Mouse (Mus musculus) intestine, postnatal 0 days (tissue): ENCODE data around the gene Ano3. TPM values are rescaled to one million over a fixed set of nuclear protein-coding genes. Genes with fewer than 3 reads are reported as not detected.

Experiments used
- ATAC-seq: fragments of 200-750 bp; cut with Nextera tagmentation; 2 replicates; pipeline ENCODE4 v1.8.0; 2017; ENCODE audit warnings: mild to moderate bottlenecking, moderate TSS enrichment, moderate library complexity
- H3K27ac ChIP-seq: fragments of 300-500 bp; sonication (generic); 2 replicates; pipeline ENCODE4 v1.5.1; 2014; ENCODE audit warnings: mild to moderate bottlenecking, low read depth, low read length, moderate library complexity
- H3K27me3 ChIP-seq: fragments of 300-500 bp; sonication (generic); replicated peaks from 2 replicates; pipeline ENCODE4 v1.6.1; 2014; ENCODE audit warnings: low read length, mixed read lengths; ENCODE audit not compliant: control insufficient read depth, insufficient read depth
- H3K36me3 ChIP-seq: fragments of 300-500 bp; sonication (generic); 2 replicates; pipeline ENCODE4 v1.6.1; 2014; ENCODE audit warnings: mild to moderate bottlenecking, moderate library complexity; ENCODE audit not compliant: control insufficient read depth, insufficient read depth
- H3K4me1 ChIP-seq: fragments of 300-500 bp; sonication (generic); replicated peaks from 2 replicates; pipeline ENCODE4 v1.6.1; 2014; ENCODE audit warnings: antibody characterized with exemption, low read length, mixed read lengths; ENCODE audit not compliant: control insufficient read depth, insufficient read depth
- H3K4me2 ChIP-seq: fragments of 300-500 bp; sonication (generic); replicated peaks from 2 replicates; pipeline ENCODE4 v1.6.1; 2014; ENCODE audit warnings: low read depth, mild to moderate bottlenecking, moderate library complexity
- H3K4me3 ChIP-seq: fragments of 300-500 bp; sonication (generic); 2 replicates; pipeline ENCODE4 v1.5.1; 2014; ENCODE audit warnings: low read depth, low read length
- H3K9ac ChIP-seq: fragments of 300-500 bp; sonication (generic); 2 replicates; pipeline ENCODE4 v1.6.1; 2014; ENCODE audit warnings: mild to moderate bottlenecking, low read depth, low read length
- H3K9me3 ChIP-seq: fragments of 300-500 bp; sonication (generic); 2 replicates; pipeline ENCODE4 v1.6.1; 2016; ENCODE audit warnings: mixed run types; ENCODE audit not compliant: control insufficient read depth
- CTCF ChIP-seq: sonication (generic); IDR thresholded peaks from 2 replicates; pipeline ENCODE4 v1.5.1; 2016; ENCODE audit warnings: low read depth, mild to moderate bottlenecking, control low read depth, antibody characterized with exemption, moderate library complexity
- WGBS: fragments of 180-500 bp; shearing (Covaris S2); extraction: QIAGEN DNeasy Blood & Tissue Kit; methylation state at CpG from one replicate; pipeline ENCODE4 v1.1.7; 2014; 5-methylcytosine and 5-hydroxymethylcytosine counted together
- polyA plus RNA-seq: library from polyadenylated mRNA; unstranded; fragments of >200 nt; fragmentation: Nextera tagmentation; extraction: Ambion mirVana; gene quantifications from 2 replicates; pipeline ENCODE4 v1.2.1, GENCODE M21; 2015

Gene Ano3
- polyA plus RNA-seq, 1 experiment from 2014 or later = 0.01 TPM

GRCm38 (mm10) chr2:110726106-110726505, 224.6 kb downstream of the Ano3 start:
- Histone ChIP-seq H3K27me3 (no peaks in the 10 kb centered on the region), H3K36me3 (no peaks in the 10 kb centered on the region), H3K9ac (no peak overlapping the region), H3K4me2 (no peak overlapping the region), H3K4me3 (no peak overlapping the region), H3K9me3 (no peaks in the 10 kb centered on the region), H3K4me1 (no peaks in the 10 kb centered on the region), H3K27ac (no peak overlapping the region)
- no peak for ATAC-seq
- no peak for TF ChIP-seq CTCF

DNA sequence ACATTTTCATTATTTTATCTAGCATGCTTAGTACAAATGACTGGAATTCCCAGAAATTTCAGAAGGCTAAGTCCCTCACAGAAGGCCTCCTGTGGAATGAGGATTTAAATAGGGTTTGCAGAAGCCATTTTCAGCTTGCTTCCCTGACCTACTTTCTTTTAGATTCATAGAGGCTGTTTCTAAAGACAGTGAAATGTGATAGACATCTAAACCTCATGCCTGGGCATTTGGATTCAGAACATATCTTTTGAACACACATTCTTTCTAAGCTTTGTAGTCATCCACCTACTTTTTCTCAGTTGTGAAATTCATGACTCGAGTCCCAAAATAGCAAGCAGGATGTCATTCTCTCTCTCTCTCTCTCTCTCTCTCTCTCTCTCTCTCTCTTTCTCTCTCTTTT, 228.5 kb downstream of the Ano3 start:
- H3K9ac ChIP-seq = no peak overlapping the region
- ATAC-seq = no peak
- no peaks in the 10 kb centered on the region for H3K9me3 ChIP-seq
- no peak overlapping the region for H3K4me3 ChIP-seq
- H3K36me3 ChIP-seq = no peaks in the 10 kb centered on the region
- H3K4me2 ChIP-seq = no peak overlapping the region
- 100% methylated on average over 1 of the region's 1 CpGs for WGBS
- H3K4me1 ChIP-seq = no peaks in the 10 kb centered on the region
- H3K27ac ChIP-seq = no peak overlapping the region
- no peak for TF ChIP-seq CTCF
- H3K27me3 ChIP-seq = no peaks in the 10 kb centered on the region

DNA sequence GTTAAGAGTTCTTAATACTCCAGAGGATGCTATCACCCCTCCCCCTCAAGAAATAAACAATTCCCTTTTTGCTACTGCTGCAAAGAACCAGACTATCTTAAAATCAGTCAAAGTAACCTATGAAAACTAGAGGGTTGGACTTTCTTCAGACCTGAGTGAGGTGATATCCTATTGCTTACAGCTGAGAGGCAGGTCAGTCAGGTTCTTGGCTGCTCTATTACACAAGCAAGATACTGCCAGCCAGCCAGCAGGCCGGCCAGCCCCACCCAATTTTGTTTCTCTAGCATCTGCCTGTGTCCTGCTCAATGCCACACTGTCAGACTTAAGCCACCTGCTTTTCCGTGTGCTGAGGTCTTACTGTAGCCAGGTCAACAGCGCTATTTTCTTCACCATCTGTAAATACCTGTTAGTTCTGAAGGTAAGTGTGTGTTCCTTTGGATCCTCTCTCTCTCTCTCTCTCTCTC, 229.4 kb downstream of the Ano3 start, which contains the start of gene Muc15:
Gene Muc15 (plus strand): TSS at position 51 of the 464 bp plus-strand sequence.
- 30% methylated on average over 3 of the region's 3 CpGs for WGBS
- no peak within 1 kb of the TSS for H3K27ac ChIP-seq
- ATAC-seq = no peak
- no peak within 1 kb of the TSS for H3K4me2 ChIP-seq
- no peaks in the 10 kb centered on the region for H3K9me3 ChIP-seq
- no peak for TF ChIP-seq CTCF
- no peaks in the 10 kb centered on the region for H3K36me3 ChIP-seq
- H3K9ac ChIP-seq = no peak within 1 kb of the TSS
- H3K4me1 ChIP-seq = no peaks in the 10 kb centered on the region
- no peak within 1 kb of the TSS for H3K4me3 ChIP-seq
- no peaks in the 10 kb centered on the region for H3K27me3 ChIP-seq

DNA sequence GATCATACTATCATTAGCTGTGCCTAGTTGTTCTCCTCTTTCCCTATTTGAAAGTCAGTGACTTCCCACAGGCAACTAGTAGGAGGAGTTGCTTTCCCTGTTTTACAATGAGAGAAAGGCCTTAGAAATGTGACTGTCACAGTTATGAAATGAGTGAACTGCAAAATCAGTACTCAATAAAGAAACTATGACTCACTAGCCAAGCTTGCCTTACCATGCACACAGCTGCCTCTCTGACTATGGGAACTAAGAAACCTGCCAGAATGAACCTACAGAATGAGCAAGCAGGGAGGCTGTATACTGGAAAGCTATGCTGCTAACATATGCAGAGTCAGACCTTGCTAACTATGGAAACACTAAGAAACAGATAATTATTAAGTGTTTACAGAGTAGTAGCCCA, 231.7 kb downstream of the Ano3 start:
- no peaks in the 10 kb centered on the region for H3K9me3 ChIP-seq
- no peak overlapping the region for H3K4me2 ChIP-seq
- H3K9ac ChIP-seq = no peak overlapping the region
- ATAC-seq = no peak
- no peak for TF ChIP-seq CTCF
- no peak overlapping the region for H3K4me3 ChIP-seq
- no peaks in the 10 kb centered on the region for H3K27me3 ChIP-seq
- H3K36me3 ChIP-seq = no peaks in the 10 kb centered on the region
- no peak overlapping the region for H3K27ac ChIP-seq
- H3K4me1 ChIP-seq = no peaks in the 10 kb centered on the region

DNA sequence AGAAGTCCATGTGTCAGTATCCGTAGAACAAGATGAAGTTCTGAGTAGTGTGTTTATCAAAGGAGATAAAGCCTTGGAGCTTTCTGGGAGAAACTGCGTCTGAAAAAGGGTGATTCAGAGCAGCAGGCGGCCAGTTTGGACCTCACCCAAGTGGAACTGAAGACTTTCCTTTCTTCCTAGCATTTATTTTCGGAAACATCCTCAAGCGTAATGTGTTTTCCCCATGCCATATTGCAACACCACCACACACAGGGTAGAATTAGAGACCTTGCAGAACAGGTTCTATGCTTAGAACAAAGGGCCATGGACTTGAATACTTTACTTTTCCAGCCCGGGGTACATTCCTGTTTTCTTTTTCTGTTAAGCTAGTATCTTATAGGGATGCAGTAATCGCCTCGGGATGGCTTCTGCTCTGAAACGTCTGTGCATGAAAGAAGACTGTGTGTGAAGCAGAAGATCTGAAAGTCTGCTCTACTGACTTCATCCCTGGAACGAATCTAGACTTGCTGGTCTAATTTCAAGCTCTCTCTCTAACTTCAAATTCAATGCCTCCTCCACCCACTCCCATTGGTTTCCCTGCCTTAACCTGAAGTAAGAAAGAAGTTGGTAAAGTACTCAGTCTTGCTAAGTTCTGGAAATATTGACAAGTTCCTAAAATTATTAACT, 240.5 kb downstream of the Ano3 start:
- no peak for TF ChIP-seq CTCF
- H3K9ac ChIP-seq = no peak overlapping the region
- no peak overlapping the region for H3K4me3 ChIP-seq
- WGBS = 59% methylated on average over 10 of the region's 10 CpGs
- no peak overlapping the region for H3K27ac ChIP-seq
- no peak overlapping the region for H3K4me2 ChIP-seq
- no peaks in the 10 kb centered on the region for H3K27me3 ChIP-seq
- H3K4me1 ChIP-seq = no peaks in the 10 kb centered on the region
- H3K9me3 ChIP-seq = no peaks in the 10 kb centered on the region
- ATAC-seq = no peak
- no peaks in the 10 kb centered on the region for H3K36me3 ChIP-seq

DNA sequence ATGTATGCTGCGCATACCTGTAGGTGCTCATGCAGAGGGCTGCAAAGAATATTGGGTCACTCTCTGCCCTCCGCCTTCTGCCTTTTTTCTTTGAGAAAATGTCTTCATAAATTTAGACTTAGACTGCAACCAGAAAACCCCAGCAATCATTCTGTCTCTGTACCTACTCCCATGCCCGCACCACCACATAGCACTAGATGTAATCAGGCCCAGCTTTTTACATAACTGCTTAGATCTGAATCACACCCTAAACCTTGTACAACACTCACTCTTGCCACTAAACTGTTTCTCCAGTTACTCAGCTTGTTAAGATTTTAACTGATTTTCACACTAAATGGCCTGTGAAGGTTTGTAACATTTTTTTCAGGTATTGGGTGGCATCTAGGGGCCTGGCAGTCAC, 241.3 kb downstream of the Ano3 start:
- Histone ChIP-seq H3K27me3 (no peaks in the 10 kb centered on the region), H3K36me3 (no peaks in the 10 kb centered on the region), H3K4me2 (no peak overlapping the region), H3K9ac (no peak overlapping the region), H3K27ac (no peak overlapping the region), H3K4me1 (no peaks in the 10 kb centered on the region), H3K4me3 (no peak overlapping the region), H3K9me3 (no peaks in the 10 kb centered on the region)
- 93% methylated on average over 3 of the region's 3 CpGs for WGBS
- TF ChIP-seq CTCF = no peak
- ATAC-seq = no peak

- Histone ChIP-seq H3K4me2 (no peak overlapping the region), H3K4me1 (no peaks in the 10 kb centered on the region), H3K4me3 (no peak overlapping the region), H3K9ac (no peak overlapping the region), H3K27me3 (no peaks in the 10 kb centered on the region), H3K9me3 (no peaks in the 10 kb centered on the region), H3K36me3 (no peaks in the 10 kb centered on the region), H3K27ac (no peak overlapping the region)
- WGBS = 75% methylated on average over 2 of the region's 2 CpGs
- no peak for TF ChIP-seq CTCF
- no peak for ATAC-seq
Observed at GRCm38 (mm10) chr2:110671071-110671624, 279.6 kb downstream of the Ano3 start.
